Mouse (Mus musculus): ENCODE measurements around the gene Rnpep. TPM values are rescaled to one million over a fixed set of nuclear protein-coding genes. Genes with fewer than 3 reads are reported as not detected.

The Rnpep gene
- polyA plus RNA-seq, 1 experiment: 50.6 TPM

Other genes starting within 250 kb of the Rnpep start
- 0.18 and 0.24 TPM in 2 replicates for gene Lgr6, start 178.8 kb downstream of the Rnpep start, polyA plus RNA-seq (2012; rRNA removed)
- 2.4 and 2.9 TPM in 2 replicates for gene Ptpn7, start 151.4 kb downstream of the Rnpep start, polyA plus RNA-seq (2012; rRNA removed)
- gene Arl8a, start 137.3 kb downstream of the Rnpep start, polyA plus RNA-seq (2012; rRNA removed): 64.5 and 86.7 TPM in 2 replicates
- gene Gpr37l1, start 116.4 kb downstream of the Rnpep start, polyA plus RNA-seq (2012; rRNA removed): 1.00 and 1.5 TPM in 2 replicates
- gene Elf3, start 25.5 kb downstream of the Rnpep start, polyA plus RNA-seq (2012; rRNA removed): 82.7 and 109 TPM in 2 replicates
- gene Timm17a, start 29.7 kb upstream of the Rnpep start, polyA plus RNA-seq (2012; rRNA removed): 82.7 and 105 TPM in 2 replicates
- gene Lmod1, start 40.7 kb upstream of the Rnpep start, polyA plus RNA-seq (2012; rRNA removed): 14.1 and 14.6 TPM in 2 replicates
- gene Shisa4, start 91.2 kb upstream of the Rnpep start, polyA plus RNA-seq (2012; rRNA removed): 5.7 and 8.2 TPM in 2 replicates
- gene Ipo9, start 146.4 kb upstream of the Rnpep start, polyA plus RNA-seq (2012; rRNA removed): 89.2 and 130 TPM in 2 replicates

Data from gonadal fat pad, adult 2 months (tissue).